Mouse (Mus musculus) yolk sac, embryonic 10.5 days (tissue): Measurements from ENCODE around the gene Mrpl35.
"Not testable (repeated sequence)": the region's sequence is repeated elsewhere in the genome, so short reads cannot be mapped to it uniquely, and the experiment has no call there.

Source experiments
- DNase-seq: peaks from one replicate; pipeline ENCODE4 v3.0.0-alpha.2; 2017; ENCODE audit warnings: low spot score

The Mrpl35 gene

GRCm38 (mm10) chr6:71826869-71827268, at the start of gene Mrpl35:
TSS of gene Mrpl35 (minus strand) at chr6:71826969.
- DNase-seq = no peak

DNA sequence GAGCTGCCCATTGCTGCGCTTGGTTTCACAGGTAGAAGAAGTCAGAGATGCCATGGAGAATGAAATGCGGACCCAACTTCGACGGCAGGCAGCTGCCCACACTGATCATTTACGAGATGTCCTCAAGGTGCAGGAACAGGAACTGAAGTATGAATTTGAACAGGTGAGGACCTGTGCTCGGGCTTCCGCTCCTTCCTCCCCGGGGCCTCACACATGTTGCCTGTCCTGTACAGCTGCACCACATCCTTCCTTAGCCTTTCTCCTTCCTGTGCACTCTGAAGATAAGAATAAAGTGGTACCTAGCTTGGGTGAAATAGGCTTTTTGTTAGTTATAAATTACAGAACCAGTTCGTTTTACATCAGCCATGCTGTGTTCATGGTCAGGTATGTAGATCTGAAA, 44.6 kb upstream of the Mrpl35 start:
- no peak for DNase-seq

- no peak for DNase-seq
Observed at GRCm38 (mm10) chr6:71868809-71869208, 42.0 kb upstream of the Mrpl35 start.

DNA sequence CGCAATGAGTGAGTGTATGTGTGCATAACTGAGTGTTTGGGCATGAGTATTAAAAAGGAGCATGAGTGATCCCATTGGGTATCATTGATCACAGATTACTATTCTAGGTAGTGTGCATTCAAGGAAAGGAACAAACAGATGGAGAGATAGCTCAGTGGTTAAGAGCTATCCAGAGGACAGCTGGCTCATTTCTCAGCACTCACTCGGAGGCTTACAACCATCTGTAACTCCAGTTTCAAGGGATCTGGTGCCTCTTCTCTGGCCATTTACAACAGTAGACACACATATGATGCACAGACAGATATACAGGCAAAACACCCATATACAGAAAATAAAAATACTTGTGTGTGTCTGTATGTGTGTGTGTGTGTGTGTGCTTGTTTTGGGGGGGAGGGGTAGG, 41.0 kb upstream of the Mrpl35 start:
- DNase-seq = no peak

- not testable (repeated sequence) for DNase-seq
Observed at GRCm38 (mm10) chr6:71846906-71847305, 20.1 kb upstream of the Mrpl35 start.

DNA sequence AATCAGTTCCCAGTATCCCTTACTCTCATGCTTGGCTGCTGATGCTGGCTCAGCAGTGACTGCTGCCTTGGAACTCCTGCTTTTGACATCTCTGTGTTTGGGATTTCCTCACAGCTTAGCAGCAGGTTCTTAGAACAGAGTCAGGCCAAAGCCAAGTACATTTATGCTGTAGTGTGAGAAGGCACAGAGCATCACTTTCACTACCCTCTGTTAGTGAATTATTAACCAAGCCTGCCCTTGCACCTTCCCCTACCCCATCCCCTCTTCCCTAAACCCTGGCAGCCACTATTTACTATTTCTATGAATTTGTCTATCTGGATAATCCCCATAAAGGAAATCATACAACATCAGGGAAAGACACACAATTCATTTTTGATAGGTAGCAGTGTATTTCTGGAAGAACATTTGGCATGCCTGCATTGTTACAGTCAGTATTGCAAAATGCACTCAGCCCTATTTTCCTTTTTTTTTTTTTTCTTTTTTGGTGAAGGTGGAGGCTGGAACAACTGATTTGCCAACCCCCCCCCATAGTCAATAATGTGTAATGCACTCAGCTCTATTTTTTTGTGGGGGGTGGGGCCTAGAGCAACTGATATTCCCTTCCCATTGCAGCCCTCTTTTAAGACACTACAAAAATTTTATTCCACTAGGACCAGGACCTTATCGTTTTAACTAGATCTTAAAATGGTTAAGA, 14.0 kb upstream of the Mrpl35 start:
- DNase-seq = no peak

- DNase-seq = no peak
Observed at GRCm38 (mm10) chr6:71839815-71840214, 13.0 kb upstream of the Mrpl35 start.

DNA sequence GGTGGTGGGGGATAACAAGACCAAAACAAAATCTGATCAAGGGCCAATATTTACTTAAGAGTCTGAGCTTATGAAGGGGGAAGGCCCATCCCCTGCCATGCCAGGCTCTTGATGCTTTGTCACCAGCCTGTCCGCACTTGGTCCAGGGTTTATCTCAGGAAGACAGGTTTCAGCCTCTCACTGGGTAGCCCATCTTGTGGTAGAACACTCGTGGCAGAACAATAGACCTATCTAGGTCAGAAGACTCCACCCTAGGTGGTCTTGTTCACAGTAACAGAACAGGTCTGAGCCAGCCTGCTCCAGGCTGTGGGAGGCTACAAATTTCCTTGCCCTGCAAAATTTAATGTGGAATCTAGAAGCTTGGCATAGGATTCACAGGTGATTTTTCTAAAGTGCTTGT, 10.0 kb upstream of the Mrpl35 start:
- DNase-seq = no peak

- DNase-seq = peak; percentile 95
Observed at GRCm38 (mm10) chr6:71831581-71831960, 4.8 kb upstream of the Mrpl35 start.

- peak; percentile 97 for DNase-seq
Observed at GRCm38 (mm10) chr6:71830690-71831580, 4.2 kb upstream of the Mrpl35 start, which contains the start of gene Immt. TSS of gene Immt (plus strand) at chr6:71831331.

DNA sequence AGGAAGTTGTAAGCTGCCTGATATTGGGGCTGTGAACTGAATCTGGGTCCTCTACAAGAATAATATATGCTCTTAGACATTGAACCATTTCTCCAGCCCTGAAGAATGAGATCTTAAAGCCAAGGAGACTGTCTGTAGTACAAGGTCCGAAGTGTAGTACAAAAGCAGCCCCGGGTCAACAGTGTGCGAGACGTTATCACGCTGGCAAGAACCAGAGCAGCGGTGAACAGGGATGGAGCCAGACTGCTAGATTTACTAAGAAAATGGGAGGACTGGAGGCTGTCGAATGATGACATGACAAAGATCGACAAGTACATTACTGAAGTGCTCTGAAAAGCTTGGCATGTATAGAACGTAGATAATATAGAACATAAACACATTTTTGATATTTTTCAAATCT, 3.0 kb upstream of the Mrpl35 start:
- DNase-seq = peak; percentile 52

- no peak for DNase-seq
Observed at GRCm38 (mm10) chr6:71823961-71824360, 2.8 kb downstream of the Mrpl35 start.

GRCm38 (mm10) chr6:71823488-71823887, 3.3 kb downstream of the Mrpl35 start:
- peak; percentile 90 for DNase-seq

GRCm38 (mm10) chr6:71823085-71823484, 3.7 kb downstream of the Mrpl35 start:
- no peak for DNase-seq

- DNase-seq = no peak
Observed at GRCm38 (mm10) chr6:71819764-71820292, 6.9 kb downstream of the Mrpl35 start.

DNA sequence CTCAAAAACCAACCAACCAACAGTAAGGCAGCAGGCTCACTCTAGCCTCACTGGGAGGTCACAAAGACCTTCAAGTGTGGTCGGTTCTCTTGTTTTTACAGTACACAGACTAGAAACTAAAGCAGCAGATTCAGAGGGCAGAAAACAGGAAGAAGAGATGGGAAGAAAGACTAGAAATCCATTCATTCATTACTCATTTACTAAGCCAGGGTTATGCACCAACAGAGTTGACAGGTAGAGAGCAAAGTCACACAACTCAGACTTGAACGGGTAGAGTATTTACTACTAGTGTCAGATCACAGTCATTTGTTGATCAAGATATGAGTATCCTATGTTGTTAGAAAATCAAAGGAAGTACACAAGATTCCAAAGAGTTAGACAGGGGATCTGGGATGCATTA, 13.9 kb downstream of the Mrpl35 start:
- no peak for DNase-seq

DNA sequence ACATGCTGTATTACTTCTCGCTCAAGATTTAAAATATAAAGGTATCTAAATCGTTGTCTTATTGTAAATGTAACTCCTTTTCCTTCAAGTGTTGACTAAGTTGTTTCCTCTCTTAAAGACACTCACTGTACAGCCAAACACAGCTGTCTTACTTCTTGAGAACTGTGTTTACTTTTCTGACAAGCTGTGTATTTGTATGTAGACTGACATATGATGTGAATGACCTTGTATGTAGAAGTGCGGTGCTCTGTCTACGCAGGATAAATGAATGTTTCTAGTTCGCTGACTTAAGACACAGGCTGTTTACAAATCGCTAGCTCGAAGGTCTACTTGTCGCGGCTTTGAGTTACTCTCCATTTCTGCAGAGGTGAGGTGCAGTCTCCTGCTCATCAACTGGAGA, 16.9 kb downstream of the Mrpl35 start:
- no peak for DNase-seq

DNA sequence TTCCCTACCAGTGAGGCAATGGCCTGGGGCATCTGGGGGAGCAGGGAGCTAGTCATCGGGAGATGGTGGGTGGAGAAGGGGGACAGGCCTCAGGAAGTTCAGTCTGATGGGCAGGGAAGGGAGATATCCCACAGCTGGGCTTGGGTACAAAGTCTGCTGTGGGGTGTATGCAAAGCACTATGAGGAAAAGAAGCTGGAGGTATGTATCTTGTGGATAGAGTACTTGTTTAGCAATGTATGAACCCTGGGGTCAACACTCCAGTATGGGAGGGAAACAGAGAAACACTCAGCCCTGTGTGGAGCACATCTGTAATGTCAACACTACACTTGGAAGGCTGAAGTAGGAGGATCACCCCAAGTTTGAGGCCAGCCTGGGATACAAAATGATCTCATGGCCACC, 20.1 kb downstream of the Mrpl35 start:
- DNase-seq = no peak

DNA sequence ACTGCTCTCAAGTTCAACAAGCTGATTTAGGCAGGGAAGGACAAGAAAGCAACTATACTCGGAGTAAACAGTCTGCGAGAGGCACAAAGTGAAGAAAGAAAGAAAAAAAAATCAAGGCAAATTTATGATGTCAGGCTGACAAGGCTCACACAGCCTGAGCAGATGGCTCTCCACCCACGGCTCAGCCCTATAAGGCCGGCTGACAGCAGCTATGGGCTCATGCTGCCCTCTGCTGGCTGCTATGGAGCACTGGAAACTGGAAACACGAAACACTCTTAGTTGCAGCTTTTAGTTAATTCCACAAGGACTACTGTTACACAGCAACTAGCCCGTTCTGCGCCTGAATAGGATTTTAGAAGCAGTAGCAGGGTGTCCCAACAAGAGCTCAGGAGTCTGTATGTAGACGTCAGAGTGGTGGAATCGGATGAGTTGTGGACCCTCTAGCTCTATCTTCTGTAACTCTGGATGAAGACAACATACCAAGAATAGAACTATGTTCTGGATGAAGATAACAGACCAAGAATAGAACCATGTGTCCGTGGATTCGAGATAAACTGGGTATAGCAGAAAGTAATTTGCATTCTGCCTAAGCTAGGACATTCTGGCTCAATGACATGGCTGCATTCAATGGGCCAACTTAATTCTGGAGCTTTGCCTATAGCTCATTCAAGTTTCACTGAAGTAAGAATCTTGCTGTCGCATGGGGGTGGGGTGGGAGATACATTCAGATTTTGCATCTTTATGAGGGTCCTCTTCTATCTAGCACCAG, 22.5 kb downstream of the Mrpl35 start:
- DNase-seq = peak; percentile 47

DNA sequence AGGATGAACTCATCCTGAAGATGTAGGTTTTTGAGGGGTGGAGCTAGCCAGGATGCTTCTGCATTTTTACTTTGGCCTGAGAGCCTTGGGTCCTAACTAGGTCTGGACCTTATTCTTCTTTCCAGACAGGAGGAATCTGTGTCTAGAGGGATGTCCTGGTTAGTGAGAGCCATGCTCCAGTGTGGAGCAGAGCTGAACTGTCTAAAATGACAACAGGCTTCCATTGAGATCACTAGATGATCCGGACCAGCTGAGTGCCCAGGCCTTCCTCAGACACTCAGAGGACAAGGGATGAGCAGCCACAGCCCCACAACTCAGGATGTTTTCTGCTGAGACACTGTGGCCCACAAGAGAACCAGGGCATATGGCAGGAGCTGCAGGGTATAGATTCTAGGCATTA, 23.2 kb downstream of the Mrpl35 start:
- no peak for DNase-seq

GRCm38 (mm10) chr6:71801714-71802094, 25.1 kb downstream of the Mrpl35 start:
- DNase-seq = no peak

DNA sequence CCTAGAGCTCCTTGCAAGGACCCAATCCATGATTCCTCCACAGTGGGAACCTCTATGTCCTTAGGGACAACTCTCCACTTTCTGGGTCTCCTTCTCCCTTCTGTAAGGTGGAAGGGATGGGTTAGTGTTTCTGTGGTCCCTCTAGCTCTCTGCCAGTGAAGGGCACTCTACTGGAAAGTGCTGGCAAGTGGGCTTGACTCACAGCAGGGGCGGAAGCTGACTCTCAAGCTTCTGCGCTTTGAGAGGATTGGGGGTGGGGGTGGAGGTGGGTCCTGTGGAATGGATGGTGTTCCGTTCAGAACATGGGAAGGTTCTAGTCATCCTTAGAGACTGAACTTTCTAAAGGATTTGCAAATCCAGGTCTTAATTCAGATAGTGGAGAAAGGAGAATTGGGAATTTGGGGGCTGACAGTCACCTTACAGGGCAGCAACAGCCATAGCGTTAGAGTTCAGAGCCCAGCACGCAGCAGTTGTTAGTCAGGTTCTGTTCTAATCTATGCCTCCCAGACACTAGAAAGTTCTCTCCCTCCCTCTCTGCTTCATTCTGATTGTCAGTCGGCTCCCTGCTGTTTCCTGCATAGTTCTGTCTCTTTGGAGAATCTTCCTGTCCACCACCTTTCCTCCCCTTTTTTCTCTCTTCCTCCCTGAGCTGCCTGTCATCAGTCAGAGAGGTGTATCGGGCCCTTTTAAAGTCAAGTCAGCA, 25.6 kb downstream of the Mrpl35 start:
- no peak for DNase-seq
